Mouse (Mus musculus) layer of hippocampus, adult 9-11 months (tissue): Measurements from ENCODE around the gene Hhipl1.

Experiments used
- DNase-seq: peaks from one replicate; pipeline ENCODE4 v3.0.0; 2022

The Hhipl1 gene

DNA sequence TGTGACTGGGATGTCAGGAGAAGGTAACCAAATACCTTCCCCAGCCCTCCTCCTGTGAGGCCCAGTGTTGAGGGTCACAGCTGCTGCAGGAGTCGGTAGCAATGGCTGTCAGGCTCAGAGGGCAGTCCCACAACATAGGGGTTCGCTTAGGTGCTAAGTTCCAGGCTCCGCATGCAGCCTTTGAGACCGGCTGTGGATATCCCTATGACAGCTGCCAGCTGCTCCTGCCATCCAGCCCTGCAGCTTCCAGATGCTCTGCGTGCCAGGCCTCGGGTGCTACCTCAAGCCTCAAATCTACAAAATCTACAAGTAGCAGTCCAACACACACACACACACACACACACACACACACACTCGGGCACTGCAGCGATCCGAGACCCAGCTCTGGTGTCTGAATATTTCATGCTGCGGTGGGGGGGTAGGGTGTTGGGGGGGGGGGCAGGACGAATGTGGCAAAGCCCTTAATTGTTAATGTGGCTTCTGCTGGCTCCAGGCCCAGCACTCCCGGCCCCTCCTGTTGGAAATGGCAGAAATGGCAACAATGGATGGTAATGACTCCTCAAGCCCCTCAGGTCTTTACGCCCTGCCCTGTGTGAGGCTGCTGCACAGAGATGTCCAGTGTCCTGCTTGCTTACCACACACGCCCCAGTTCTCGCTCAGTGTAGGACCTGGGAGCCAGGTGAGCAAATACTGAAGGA lies 27.7 kb upstream of the Hhipl1 start:
- no peak for DNase-seq

DNA sequence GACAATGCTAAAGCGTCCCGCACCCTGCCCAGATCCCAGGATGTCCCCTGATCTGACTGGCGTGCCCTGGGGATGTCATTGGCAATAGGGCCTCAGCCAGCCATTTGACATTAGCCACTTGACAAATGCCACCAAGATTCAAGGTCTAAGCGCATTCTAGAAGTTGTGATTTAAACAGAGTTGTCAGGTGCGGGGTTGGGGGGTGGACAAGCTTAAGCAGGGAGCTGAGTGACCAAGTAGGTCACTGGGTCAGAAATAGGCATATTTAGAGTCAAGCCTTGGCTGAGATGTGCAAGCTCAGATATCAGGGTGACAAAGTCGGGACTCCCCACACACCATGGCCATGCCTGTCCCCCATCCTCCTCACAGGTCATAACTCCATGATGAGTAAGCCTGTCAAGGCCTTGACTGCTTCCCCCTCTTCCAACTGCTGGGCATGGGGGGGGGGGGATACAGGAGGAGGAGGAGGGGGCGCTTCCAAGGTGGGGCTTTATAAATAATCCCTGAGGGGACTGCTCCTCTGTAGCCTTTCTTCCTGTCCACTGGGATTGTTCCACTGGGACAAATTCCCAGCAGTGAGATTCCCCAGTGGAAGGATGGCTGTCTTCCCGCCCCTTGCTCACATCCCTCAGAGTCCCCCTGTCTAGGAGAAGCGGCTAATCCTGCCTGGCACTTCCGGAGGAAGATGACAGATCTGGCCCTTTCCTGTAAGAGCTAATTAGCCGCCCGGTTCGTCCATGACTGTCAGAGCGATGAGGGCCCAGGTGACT lies 21.4 kb upstream of the Hhipl1 start:
- no peak for DNase-seq

DNA sequence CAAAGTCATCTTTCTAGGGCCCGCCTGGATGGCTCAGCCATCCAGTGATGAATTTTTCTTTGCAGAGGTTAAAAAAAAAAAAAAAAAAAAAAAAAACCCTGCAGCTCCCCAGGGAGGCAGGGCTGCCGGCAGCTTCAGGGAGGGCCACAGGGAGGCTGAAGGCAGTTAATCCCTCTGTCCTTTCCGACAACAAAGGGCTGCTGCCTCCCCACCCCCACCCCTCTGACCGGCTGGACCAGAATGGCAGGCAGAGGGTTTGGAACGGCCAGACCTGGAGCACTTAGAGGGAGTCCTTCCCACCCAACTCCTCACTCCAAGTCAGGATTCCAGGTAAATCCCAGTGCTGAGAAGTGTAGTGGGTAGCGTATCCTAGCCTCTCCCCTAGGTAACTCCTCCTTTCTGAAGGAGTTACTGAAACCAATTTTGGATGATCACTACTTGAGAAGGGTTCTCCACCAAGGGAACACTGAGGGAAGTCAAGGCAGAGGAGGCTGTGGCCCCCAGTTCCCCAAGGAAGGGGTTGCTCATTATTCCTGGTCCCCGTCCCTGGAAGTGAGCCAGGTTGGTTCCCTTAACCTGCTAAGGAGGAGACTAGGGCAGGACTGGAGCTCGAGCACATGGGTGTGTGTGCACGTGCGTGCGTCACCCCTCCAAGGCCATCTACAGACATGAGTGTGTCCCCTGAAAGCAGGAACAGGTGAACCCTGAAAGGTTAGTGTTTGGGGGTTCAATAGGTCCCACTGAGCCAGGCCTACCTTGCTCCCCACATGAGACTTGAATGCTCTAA lies 20.7 kb upstream of the Hhipl1 start:
- DNase-seq, result no peak

DNA sequence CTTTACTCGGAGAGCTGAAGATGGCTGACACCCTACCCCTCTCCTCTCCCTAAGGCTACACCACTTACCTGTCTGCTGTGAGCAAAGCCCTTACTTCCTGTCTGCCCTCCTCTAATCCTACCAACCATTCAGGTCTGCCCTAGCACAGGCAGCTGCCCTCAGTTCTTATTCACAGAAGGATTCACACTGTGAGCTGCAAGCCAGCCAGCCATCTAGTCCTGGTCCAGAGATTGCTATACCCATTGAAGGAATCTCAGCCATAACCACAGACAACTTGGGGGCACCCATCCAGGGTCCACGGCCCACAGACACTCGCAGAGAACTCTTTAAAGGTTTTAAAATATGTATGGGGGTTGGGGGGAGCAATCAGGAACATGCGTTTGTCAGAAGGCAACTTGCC lies 19.7 kb upstream of the Hhipl1 start:
- DNase-seq, result no peak

DNA sequence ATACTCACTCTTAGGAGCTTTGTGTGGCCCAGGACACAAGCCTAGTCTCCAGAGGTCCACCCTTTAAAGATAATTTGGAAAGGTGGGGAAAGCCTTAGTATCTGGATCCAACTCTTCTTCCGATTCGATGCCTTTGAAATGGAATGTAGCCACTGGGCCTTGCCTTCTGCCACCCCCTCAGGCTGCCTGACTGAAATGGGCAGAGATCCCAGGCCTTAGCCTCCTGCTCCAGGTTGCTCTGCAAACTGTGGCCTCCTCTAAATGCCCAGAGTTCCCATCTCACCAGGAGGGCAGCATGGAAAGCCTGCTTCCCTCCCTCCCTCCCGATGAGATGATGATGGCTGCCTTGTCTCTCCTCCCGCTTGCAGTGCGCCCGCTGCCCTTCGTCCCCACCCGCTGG lies 19.1 kb upstream of the Hhipl1 start:
- DNase-seq, result no peak

DNA sequence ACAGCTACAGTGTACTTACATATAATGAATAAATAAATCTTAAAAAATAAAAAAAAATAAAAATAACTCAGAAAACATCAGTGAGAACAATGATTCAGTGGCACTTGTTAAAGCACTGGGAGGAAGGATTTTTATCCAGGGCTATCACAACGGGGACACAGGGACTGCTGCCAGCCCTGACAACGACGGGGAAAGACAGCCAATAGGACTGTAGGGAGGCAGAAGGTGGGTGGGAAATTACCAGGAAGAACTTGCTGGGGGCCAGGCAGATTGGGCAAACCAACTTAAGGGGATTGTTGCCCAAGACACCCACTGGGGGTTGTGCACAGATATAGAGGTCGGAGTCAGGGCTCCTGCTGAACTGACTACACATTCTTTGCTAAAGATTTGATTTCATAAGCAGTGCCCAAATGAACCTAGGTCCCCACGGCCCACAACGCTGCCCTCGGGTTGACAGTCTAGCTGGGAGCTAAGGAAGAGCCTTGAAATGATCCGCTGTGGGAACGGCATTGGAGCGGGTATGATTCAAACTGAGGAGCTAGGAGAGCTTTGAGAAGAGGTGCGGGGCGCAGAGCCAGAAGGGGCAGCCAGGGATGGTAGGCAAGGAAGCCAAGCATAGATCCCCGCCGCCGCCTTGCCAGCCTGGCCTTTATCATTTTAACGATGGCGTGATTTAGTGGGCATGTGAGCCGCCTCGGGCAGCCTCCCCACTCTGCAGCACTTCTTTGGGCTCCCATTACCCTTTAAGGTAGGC lies 17.8 kb upstream of the Hhipl1 start:
- no peak for DNase-seq

DNA sequence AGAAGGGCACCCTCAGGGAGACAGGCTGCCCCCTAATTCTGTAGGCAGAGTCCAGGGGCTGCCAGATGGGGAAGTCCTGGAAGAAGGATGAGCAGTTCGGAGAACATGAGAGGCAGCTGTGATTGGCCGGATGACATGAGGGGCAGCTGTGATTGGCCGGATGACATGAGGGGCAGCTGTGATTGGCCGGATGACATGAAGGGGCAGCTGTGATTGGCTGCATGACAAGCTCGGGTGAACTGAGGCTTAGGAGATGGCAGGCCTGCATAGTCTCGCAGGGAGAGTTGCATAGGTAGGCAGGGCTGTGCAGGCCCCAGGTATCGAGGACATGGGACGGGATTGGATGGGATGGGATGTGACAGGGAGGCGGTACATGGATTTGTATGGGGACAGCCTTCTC lies 13.7 kb upstream of the Hhipl1 start:
- no peak for DNase-seq

DNA sequence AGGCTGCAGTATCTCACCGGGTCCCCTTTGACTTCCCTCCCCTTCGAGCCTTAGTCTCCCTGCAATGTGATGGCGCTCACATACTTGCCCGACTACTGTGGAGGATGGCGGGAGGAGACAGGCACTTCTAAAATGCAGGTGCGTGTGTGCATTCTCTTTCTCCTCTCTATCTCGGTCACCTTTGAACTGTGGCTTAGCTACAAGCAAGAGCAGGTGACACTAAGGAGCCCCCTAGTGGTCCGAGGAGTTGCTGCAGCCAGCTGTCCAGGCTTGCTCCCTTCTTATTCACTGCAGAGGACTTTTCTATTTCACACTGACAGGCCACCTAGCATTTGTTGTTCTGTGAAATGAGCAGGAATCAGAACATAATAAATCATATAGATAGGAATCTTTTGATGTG lies 13.1 kb upstream of the Hhipl1 start:
- peak; percentile 65 for DNase-seq

DNA sequence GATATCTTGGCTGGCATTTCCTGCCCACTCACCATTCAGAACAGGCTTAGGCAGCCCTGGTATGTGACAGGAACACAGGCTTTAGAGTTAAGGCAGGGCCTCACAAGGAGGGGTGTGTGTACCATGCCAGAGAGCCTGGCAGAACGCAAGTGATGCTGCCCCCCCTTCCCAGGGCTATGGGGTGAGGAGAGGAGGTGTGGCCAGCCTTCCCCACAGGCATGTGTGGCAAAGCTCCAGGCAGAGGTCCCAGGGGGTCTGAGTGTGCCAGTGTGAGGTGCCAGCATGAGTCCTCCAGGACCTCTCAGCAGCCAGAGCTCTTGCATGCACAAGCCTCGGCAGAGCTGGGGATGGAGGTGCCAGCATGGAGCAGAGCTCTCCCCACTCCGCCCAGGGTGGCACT lies 11.4 kb upstream of the Hhipl1 start:
- no peak for DNase-seq

DNA sequence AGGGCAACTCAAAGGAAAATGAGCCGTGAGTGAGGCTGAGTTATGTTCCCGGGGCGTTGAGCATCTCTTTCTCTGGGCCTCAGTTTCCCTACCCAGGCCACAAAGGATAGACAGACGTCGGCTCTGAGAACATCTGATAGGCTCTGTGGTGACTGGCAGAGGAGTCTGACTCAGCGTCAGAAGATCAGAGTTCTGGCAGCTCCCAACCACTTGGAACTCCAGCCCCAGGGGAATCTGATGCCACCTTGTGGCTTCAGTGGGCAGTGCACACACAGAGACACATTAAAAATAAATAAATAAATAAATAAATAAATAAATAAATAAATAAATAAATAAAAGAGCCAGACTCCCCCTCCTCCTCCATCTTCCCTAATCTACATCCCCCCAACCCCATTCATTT lies 9.0 kb upstream of the Hhipl1 start:
- DNase-seq, result no peak

DNA sequence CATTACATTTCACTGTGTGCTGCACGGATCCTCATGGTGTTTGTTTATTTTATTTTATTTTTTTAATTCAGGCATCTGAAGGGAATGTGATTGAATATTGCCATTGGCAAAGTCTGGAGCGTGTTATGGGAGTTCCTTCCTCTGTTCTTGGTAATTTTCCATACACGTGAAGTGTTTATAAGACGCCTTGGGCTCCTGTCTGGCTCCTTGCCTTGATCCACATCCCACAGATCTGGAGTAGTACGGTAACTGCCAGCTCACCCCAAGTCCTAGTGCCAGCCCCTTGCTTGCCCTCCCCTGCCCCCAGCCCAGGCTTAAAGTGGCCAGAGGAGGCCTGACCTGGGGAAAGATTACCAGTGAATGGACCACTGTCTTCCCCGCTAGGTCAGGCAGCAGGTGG lies 5.1 kb upstream of the Hhipl1 start:
- DNase-seq, result no peak

DNA sequence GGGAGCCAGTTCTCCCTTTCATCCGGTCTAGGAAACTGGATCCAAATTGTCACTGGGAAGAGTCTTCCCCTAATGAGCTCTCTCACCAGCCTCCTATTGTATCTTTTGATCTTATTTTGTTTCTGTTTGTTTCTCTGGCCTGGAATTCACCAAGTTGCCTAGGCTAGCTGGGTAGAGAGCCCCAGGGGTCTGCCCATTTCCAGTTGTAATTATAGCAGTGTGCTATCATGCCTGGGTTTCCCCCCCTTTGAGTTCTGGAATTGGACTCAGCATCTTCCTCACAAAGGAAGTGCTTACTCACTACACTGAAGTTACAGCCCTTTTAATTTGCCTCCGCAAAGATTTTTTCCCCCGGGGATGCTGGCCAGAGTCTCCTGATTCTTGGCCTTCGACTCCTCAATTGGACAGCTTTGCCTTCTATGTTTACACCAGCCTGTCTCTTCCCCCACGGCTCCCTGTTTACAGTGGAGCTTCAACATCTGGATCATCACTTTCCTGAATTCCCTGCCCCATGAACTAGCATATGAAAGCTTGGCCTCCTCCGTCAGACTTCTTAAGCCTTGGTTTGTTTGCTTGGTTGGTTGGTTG lies 2.2 kb upstream of the Hhipl1 start:
- DNase-seq, result no peak

DNA sequence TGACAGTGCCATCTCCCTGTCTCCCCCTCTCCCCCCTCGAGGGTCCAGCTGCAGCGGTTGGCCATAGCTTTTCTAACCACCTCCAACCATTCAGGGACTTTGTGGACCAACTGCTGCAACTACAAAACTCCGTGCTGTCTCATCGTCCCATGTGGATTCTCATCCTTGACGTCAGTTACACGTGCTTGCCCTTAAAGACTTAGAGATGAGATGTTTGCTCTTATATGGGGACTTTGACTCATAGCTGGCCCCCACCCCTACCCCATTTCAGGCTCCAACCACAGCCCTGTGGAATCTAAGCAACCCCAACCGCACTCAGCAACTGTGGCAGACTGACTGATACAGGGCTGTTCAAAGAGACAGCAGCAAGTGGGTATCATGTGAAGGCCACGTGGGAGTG lies 898 bp upstream of the Hhipl1 start:
- no peak for DNase-seq

DNA sequence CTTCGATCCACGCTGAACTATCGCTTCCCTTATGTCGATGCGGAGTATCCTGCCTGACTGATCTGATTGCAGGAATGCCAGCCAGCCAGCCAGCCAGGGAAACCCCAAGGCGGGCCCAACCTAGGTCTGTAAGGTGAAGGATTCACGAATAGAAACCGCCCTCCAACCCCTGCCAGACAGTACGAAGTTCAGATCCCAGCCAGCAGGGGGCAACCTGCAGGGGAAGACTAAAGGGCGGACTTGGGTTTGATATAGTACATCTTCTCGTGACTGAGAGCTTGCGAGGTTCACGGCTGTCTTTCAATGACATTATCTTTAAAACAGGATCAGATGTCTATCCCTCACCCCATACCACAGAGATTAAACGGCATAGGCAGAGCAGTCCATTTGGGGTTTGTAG lies 1.5 kb downstream of the Hhipl1 start:
- no peak for DNase-seq

DNA sequence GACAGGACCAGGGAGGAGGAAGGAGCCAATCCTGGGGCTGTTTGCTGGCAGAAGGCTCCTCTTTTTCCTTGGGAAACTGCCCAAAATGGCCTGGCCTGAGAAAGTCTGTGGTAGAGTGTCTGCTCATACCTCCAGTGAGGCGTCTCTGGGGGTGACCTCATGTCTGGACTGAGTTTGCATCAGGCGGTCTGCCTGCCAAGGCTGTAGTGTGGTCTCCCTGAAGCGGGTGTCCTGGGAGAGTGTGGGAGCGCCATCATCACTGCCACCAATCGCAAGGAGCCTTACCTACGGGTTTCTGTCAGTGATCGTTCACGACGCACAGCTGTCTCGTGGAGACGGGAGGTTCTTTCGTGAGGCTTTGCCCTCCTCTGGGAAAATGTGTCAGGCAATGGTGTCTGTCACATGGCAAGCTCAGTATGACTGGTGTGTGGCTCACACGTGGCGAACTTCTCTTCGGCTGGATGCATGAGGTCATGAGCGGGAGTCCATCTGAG lies 2.3 kb downstream of the Hhipl1 start:
- DNase-seq, result no peak

DNA sequence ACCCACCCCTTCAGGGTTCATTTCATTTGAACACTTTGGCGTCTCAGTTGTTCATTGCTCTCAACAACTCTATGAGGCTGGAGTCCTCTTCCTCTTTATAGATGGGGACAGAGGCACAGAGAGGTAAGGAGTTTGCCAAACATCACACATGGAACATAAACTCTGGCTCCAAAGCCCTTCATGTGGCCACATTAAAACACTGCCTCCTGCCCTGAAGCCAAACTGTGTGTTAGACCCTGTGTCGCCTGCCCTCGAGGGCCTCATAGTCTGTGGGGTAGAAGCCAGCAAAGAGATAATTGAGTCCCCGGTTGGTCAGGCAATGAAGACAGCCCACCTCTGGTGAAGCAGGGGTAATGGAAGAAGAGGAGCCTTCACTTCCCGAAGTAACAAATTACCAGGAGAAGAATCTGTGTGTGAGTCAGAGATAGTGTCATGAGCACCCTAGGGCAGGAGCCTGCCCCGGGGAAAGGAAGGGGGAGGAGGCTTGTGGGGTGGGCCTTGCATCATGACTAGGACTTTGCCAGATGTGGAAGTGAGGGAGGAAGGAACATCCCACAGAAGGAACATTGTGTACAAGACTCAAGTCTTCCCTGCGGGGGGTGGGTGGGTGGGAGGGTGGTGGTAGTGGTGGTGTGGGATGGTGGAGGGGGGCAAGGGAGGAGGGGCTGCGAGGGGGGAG lies 3.2 kb downstream of the Hhipl1 start:
- no peak for DNase-seq

DNA sequence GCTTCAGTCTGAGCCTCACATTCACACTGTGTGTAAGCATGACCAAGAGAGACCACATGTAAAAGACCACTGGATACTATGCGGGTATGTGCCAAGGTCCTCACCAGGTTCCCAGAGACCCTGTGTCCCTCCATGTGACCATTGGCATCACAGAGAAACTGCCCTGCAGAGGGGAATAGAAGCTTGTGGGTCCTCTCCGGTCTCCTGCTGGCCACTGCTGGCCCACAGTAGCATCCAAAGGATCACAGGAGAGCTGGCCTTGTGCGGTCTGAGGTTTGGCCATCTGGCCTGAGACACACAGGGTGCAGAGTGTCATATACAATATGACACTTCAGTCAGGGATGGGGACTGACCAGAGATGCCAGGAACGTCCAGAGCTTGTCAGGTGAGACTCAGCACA lies 4.0 kb downstream of the Hhipl1 start:
- DNase-seq, result no peak

DNA sequence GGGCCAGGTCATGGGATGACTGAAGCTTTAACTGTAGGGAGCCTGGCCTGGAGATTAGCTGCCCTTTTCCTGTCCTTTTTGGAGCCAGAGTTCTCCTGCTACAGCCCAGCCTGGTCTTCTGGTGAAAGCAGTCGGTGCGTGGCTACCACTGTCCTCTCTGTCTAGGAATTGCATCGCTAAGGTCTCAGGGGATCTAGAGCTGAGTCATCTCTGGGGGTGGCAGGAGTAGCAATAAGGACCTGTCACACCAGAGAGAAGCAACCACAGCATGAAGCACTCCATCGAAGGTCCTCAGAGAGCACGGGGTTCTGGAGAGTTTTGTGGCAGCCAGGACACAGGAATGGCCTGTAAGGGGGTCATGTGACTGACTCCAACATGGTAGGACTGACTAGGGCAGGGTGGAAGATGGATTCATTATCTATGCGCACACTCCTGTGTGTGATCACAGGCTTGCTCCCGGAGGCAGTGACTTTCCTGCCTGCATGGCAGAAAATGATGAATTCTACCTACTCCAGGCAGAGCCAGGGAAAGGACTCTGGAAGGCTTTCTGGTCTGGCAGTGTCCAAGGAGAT lies 4.5 kb downstream of the Hhipl1 start:
- DNase-seq, result no peak

DNA sequence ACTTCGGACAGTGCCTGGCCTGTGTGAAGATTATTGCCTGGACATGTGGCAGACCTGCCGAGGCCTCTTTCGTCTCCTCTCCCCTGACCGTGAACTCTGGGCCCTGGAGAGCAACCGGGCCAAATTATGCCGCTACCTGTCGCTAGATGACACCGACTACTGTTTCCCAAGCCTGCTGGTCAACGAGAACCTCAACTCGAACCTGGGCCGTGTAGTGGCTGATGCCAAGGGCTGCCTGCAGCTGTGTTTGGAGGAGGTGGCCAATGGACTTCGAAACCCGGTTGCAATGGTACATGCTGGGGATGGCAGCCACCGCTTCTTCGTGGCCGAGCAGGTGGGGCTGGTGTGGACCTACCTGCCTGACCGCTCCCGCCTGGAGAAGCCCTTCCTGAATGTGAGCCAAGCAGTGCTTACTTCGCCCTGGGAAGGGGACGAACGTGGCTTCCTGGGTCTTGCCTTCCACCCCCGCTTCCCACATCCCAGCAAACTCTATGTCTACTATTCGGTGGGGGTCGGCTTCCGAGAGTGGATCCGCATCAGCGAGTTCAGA lies 5.7 kb downstream of the Hhipl1 start:
- DNase-seq, result no peak

DNA sequence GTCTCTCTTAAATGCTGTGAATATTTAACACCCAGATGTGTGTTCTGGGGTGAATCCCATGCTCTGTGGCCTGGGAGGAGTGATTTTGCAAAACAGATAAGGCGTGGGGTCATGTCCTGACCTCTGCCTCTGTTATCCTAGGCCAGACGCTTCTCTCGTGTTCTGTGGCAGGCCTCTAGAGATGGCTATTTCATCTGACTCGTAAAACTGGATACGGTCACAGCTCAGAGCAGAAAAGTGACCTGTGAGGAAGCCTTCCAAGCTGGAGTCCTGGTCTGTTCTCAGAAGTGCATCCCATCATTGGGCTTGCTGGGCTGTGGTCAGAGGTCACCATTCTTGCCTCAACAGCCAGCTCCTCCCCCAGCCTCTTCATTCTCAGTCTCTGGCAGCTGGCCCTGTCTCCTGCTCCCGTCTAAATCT lies 6.4 kb downstream of the Hhipl1 start:
- DNase-seq, result no peak

DNA sequence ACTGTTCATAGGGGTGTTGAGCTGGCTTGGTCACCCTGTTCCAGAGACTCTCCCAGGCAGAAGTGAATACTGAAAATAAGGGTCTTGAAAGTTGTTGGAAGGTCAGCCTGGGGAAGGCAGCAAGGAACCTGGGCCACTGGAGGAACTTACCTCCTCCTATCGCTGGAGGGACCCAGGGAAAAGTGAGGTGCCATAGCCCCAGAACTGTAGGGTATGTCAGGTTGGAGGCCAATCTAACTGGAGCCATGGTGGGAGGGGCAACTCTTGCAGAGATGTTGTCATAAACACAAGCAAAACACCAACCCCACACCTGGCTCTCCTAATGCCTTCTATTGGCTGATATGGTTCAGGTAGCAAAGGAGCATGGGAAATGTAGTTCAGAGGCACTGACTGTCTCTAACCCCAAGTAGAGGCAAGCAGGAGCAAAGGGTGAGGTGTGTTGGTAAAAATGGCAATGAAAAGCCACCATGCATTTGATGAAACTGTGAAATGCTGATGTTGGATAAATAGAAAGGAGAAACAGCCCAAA lies 7.2 kb downstream of the Hhipl1 start:
- DNase-seq, result no peak
